Comparison of ENCODE assay signal across 8 mouse cellular contexts in genomic region chr8:109464451-109464891, GRCm38 (mm10). TPM values are rescaled to one million over a fixed set of nuclear protein-coding genes. Genes with fewer than 3 reads are reported as not detected.
A peak's percentile ranks its signal among the peaks of the same experiment; 100 is the strongest.
DNase-seq lines count a peak whose midpoint lies in the region; TF ChIP-seq lines count a peak whose summit lies in the region.
"Had no signal": no experiment of that assay in that cellular context is flagged by ENCODE, and none has a peak within 500 bp of the region (broad histone marks: within the 10 kb centered on the region; RNA-seq: fewer than 3 reads in every experiment).

No protein-coding gene starts in this region.

- peak; percentile 66 for DNase-seq in R1 (ENCODE audit: low read depth, low spot score)
- peak; percentile 89 for DNase-seq in brain, embryonic 18.5 days (ENCODE audit: low read depth, low spot score)
- DNase-seq in frontal cortex, adult 2 months (ENCODE audit: extremely low spot score in 1 of 2, low spot score in 1 of 2): peak; percentile 63 to 82
- DNase-seq in layer of hippocampus, adult 2 months (ENCODE audit: low spot score in 2 of 2): peak; percentile 59 to 85
- peak; percentile 16 for DNase-seq in lung, postnatal 25 days (ENCODE audit: low spot score)
- peak; percentile 61 for DNase-seq in right cerebral cortex, postnatal 4 days
- DNase-seq in natural killer cell, adult 2 months (ENCODE audit: low spot score in 2 of 2): no peak

- no peak for TF ChIP-seq CTCF in layer of hippocampus, adult 2 months (conservative IDR thresholded peaks at IDR 0.05)

- H3K4me3 ChIP-seq in layer of hippocampus, adult 2 months: peak overlapping the region; percentile 43

- peak overlapping the region; percentile 96 for H3K27ac ChIP-seq in layer of hippocampus, adult 2 months

RNA-seq across cellular contexts. Expression of gene Pmfbp1, which starts 29.4 kb away (rescaled TPM):
- polyA plus RNA-seq in frontal cortex, adult 2 months (2012; rRNA removed): 0.11 and 0.26 TPM in 2 replicates
- under 1 TPM; 0.10 to 0.12 TPM for total RNA-seq in layer of hippocampus, adult 2 months (2021)
- total RNA-seq: common myeloid progenitor, adult 5-6 weeks had no signal

Comparison
In these comparisons a context has a peak if more than half of its experiments do, and no peak if none do; other contexts are left out.
1. DNase-seq: peak in R1 (single experiment), brain, embryonic 18.5 days (single experiment), frontal cortex, adult 2 months (2 of 2), layer of hippocampus, adult 2 months (2 of 2), lung, postnatal 25 days (single experiment) and right cerebral cortex, postnatal 4 days (single experiment); none in natural killer cell, adult 2 months (0 of 2).